Mouse (Mus musculus): ENCODE measurements around the gene Ptprg. TPM values are rescaled to one million over a fixed set of nuclear protein-coding genes. Genes with fewer than 3 reads are reported as not detected.
"Not testable (repeated sequence)": the region's sequence is repeated elsewhere in the genome, so short reads cannot be mapped to it uniquely, and the experiment has no call there.

Ptprg gene
- polyA plus RNA-seq, 1 experiment: 21.7 TPM

GRCm38 (mm10) chr14:11962561-11962960 is 409.2 kb downstream of the Ptprg start:
- no peaks in the 10 kb centered on the region for H3K27me3 ChIP-seq (ENCODE audit: control insufficient read depth, insufficient read depth, low read length)
- H3K4me1 ChIP-seq (ENCODE audit: control insufficient read depth, insufficient read depth, insufficient read length, low read length): no peaks in the 10 kb centered on the region
- H3K27ac ChIP-seq (ENCODE audit: insufficient read depth, low read depth, low read length): no peak overlapping the region
- TF ChIP-seq POLR2A (IDR thresholded peaks at IDR 0.05; ENCODE audit: low read depth, low read length): no peak
- TF ChIP-seq CTCF (IDR thresholded peaks at IDR 0.05; ENCODE audit: extremely low read depth, insufficient read length, insufficient replicate concordance, low read depth, low read length): no peak
- H3K36me3 ChIP-seq (ENCODE audit: control insufficient read depth, insufficient read depth, low read length): no peaks in the 10 kb centered on the region
- 83% methylated on average over 8 of the region's 8 CpGs for WGBS
- no peak overlapping the region for H3K4me3 ChIP-seq (ENCODE audit: low read depth, low read length)

- TF ChIP-seq POLR2A (IDR thresholded peaks at IDR 0.05; ENCODE audit: low read depth, low read length): no peak
- no peak for TF ChIP-seq CTCF (IDR thresholded peaks at IDR 0.05; ENCODE audit: extremely low read depth, insufficient read length, insufficient replicate concordance, low read depth, low read length)
- no peak overlapping the region for H3K27ac ChIP-seq (ENCODE audit: insufficient read depth, low read depth, low read length)
Measured at GRCm38 (mm10) chr14:11963791-11964190, 410.5 kb downstream of the Ptprg start.

GRCm38 (mm10) chr14:11964326-11964725 is 411.0 kb downstream of the Ptprg start:
- WGBS: 73% methylated on average over 1 of the region's 1 CpGs
- H3K27ac ChIP-seq (ENCODE audit: insufficient read depth, low read depth, low read length); H3K27me3 ChIP-seq (ENCODE audit: control insufficient read depth, insufficient read depth, low read length): not testable (repeated sequence)

More at GRCm38 (mm10) chr14:11963791-11964190, 410.5 kb downstream of the Ptprg start:
- Histone ChIP-seq H3K36me3 (ENCODE audit: control insufficient read depth, insufficient read depth, low read length) (no peaks in the 10 kb centered on the region), H3K4me3 (ENCODE audit: low read depth, low read length) (no peak overlapping the region), H3K4me1 (ENCODE audit: control insufficient read depth, insufficient read depth, insufficient read length, low read length) (no peaks in the 10 kb centered on the region), H3K27me3 (ENCODE audit: control insufficient read depth, insufficient read depth, low read length) (no peaks in the 10 kb centered on the region)
- 95% methylated on average over 10 of the region's 10 CpGs for WGBS

GRCm38 (mm10) chr14:11965878-11966277 is 412.5 kb downstream of the Ptprg start:
- Histone ChIP-seq H3K27me3 (ENCODE audit: control insufficient read depth, insufficient read depth, low read length) (no peaks in the 10 kb centered on the region), H3K4me3 (ENCODE audit: low read depth, low read length) (no peak overlapping the region), H3K27ac (ENCODE audit: insufficient read depth, low read depth, low read length) (no peak overlapping the region), H3K36me3 (ENCODE audit: control insufficient read depth, insufficient read depth, low read length) (no peaks in the 10 kb centered on the region), H3K4me1 (ENCODE audit: control insufficient read depth, insufficient read depth, insufficient read length, low read length) (no peaks in the 10 kb centered on the region)
- TF ChIP-seq POLR2A (IDR thresholded peaks at IDR 0.05; ENCODE audit: low read depth, low read length) (no peak), CTCF (IDR thresholded peaks at IDR 0.05; ENCODE audit: extremely low read depth, insufficient read length, insufficient replicate concordance, low read depth, low read length) (no peak)
- WGBS: 70% methylated on average over 5 of the region's 5 CpGs

More at GRCm38 (mm10) chr14:11964326-11964725, 411.0 kb downstream of the Ptprg start:
- H3K4me3 ChIP-seq (ENCODE audit: low read depth, low read length); H3K4me1 ChIP-seq (ENCODE audit: control insufficient read depth, insufficient read depth, insufficient read length, low read length); H3K36me3 ChIP-seq (ENCODE audit: control insufficient read depth, insufficient read depth, low read length): not testable (repeated sequence)

DNA sequence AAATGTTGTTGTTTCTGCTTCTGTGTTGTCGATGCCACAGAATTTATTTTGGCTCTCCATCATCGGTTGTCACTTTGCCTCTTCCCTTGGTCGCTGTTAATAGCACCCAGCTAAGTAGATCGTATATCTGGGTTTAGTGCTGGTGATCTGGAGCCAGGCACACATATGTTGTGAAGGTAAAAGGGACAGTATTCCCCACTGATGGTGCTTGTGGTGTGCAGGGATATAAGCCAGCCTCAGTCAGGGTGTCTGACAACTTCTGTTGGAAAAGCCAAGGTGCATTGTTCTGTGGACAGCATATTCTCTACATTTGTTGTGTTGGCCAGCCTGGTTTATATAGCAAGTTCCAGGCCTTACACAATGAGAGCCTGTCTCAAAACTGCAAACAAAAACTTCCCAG is 428.4 kb downstream of the Ptprg start:
- Histone ChIP-seq H3K4me1 (ENCODE audit: control insufficient read depth, insufficient read depth, insufficient read length, low read length) (no peaks in the 10 kb centered on the region), H3K36me3 (ENCODE audit: control insufficient read depth, insufficient read depth, low read length) (no peaks in the 10 kb centered on the region), H3K27me3 (ENCODE audit: control insufficient read depth, insufficient read depth, low read length) (no peaks in the 10 kb centered on the region), H3K4me3 (ENCODE audit: low read depth, low read length) (no peak overlapping the region), H3K27ac (ENCODE audit: insufficient read depth, low read depth, low read length) (no peak overlapping the region)
- WGBS: 80% methylated on average over 4 of the region's 4 CpGs
- TF ChIP-seq POLR2A (IDR thresholded peaks at IDR 0.05; ENCODE audit: low read depth, low read length) (no peak), CTCF (IDR thresholded peaks at IDR 0.05; ENCODE audit: extremely low read depth, insufficient read length, insufficient replicate concordance, low read depth, low read length) (no peak)

DNA sequence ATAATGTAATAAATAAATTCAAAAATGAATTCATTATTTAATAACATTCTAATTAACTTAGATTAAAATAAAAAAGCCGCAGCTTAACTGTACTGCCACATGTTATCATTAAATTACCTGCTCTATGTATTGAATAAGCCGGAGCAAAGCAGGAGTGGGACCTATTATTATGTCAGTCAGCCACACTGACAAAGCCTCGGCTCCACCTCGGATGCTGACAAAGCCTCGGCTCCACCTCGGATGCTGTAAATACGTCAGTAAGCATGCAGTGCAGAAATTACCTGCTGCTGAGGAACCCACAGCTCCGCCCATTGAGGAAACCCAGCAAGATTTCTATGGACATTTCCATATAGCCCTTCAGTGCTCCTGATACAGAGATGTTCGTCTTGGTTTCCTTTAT is 429.7 kb downstream of the Ptprg start:
- H3K27me3 ChIP-seq (ENCODE audit: control insufficient read depth, insufficient read depth, low read length): no peaks in the 10 kb centered on the region
- no peak overlapping the region for H3K4me3 ChIP-seq (ENCODE audit: low read depth, low read length)
- no peaks in the 10 kb centered on the region for H3K4me1 ChIP-seq (ENCODE audit: control insufficient read depth, insufficient read depth, insufficient read length, low read length)
- no peaks in the 10 kb centered on the region for H3K36me3 ChIP-seq (ENCODE audit: control insufficient read depth, insufficient read depth, low read length)
- 87% methylated on average over 9 of the region's 9 CpGs for WGBS
- H3K27ac ChIP-seq (ENCODE audit: insufficient read depth, low read depth, low read length): no peak overlapping the region
- no peak for TF ChIP-seq POLR2A (IDR thresholded peaks at IDR 0.05; ENCODE audit: low read depth, low read length)
- TF ChIP-seq CTCF (IDR thresholded peaks at IDR 0.05; ENCODE audit: extremely low read depth, insufficient read length, insufficient replicate concordance, low read depth, low read length): no peak

- WGBS: 45% methylated on average over 3 of the region's 3 CpGs
- Histone ChIP-seq H3K27me3 (ENCODE audit: control insufficient read depth, insufficient read depth, low read length) (no peaks in the 10 kb centered on the region), H3K36me3 (ENCODE audit: control insufficient read depth, insufficient read depth, low read length) (no peaks in the 10 kb centered on the region), H3K4me3 (ENCODE audit: low read depth, low read length) (no peak overlapping the region), H3K27ac (ENCODE audit: insufficient read depth, low read depth, low read length) (no peak overlapping the region), H3K4me1 (ENCODE audit: control insufficient read depth, insufficient read depth, insufficient read length, low read length) (no peaks in the 10 kb centered on the region)
- no peak for TF ChIP-seq POLR2A (IDR thresholded peaks at IDR 0.05; ENCODE audit: low read depth, low read length)
- no peak for TF ChIP-seq CTCF (IDR thresholded peaks at IDR 0.05; ENCODE audit: extremely low read depth, insufficient read length, insufficient replicate concordance, low read depth, low read length)
Measured at GRCm38 (mm10) chr14:11984086-11984485, 430.8 kb downstream of the Ptprg start.

DNA sequence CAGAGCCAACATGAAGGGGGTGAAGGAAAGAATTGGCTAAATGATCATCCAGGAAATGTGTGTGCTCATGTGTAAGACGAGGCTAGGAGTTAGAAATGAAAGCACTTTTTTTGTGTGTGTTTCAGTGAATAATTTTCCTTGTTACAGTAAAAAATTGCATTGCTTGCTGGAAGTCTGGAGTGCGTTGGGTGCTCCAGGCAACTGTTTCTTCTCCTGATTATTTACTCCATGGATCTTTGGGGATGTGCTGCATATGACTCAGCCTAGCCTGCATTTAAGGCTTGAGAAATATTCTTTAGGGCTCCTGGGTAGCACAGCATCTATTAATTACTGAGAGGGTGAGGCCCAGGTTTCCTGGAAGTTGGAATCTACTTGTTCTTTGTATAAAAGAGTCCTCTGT is 435.6 kb downstream of the Ptprg start:
- Histone ChIP-seq H3K36me3 (ENCODE audit: control insufficient read depth, insufficient read depth, low read length) (no peaks in the 10 kb centered on the region), H3K27me3 (ENCODE audit: control insufficient read depth, insufficient read depth, low read length) (no peaks in the 10 kb centered on the region), H3K27ac (ENCODE audit: insufficient read depth, low read depth, low read length) (no peak overlapping the region), H3K4me3 (ENCODE audit: low read depth, low read length) (no peak overlapping the region), H3K4me1 (ENCODE audit: control insufficient read depth, insufficient read depth, insufficient read length, low read length) (no peaks in the 10 kb centered on the region)
- no peak for TF ChIP-seq CTCF (IDR thresholded peaks at IDR 0.05; ENCODE audit: extremely low read depth, insufficient read length, insufficient replicate concordance, low read depth, low read length)
- TF ChIP-seq POLR2A (IDR thresholded peaks at IDR 0.05; ENCODE audit: low read depth, low read length): no peak
- WGBS: 64% methylated on average over 2 of the region's 2 CpGs

Data from small intestine, adult 2 months (tissue).